Mouse (Mus musculus) heart, postnatal 0 days (tissue): ENCODE data around the gene Gm11361.

Experiments used
- CTCF ChIP-seq: IDR thresholded peaks from 2 replicates; pipeline ENCODE4 v1.5.1; 2016; ENCODE audit warnings: antibody characterized with exemption, control low read depth, low read depth
- EP300 ChIP-seq: IDR thresholded peaks from 2 replicates; pipeline ENCODE4 v1.6.1; 2016; ENCODE audit warnings: antibody characterized with exemption, low read depth

DNA sequence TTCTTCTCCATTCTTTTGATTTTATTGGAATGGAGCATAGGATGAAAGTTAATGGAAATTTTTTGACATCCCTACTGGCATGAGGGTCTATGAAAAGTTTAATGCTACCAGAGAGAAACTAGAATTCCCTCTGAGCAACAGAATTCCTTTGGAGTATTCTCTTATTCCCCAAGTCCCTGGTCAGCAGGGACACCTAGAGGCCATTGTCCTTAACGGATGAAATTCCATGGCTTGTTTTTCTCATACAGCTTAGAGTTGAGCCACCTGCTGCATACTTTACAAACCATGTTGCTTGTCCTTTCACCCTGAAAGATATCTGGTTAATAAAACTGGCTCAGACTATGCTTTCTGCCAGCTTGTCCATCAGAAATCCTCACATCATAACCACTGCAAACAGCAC, 7.1 kb downstream of the Gm11361 start:
- TF ChIP-seq CTCF (peak; percentile 58), EP300 (no peak)
